Mouse (Mus musculus): ENCODE data around the gene Olfr1320.
"Not testable (repeated sequence)": the region's sequence is repeated elsewhere in the genome, so short reads cannot be mapped to it uniquely, and the experiment has no call there.

- TF ChIP-seq CTCF, EP300 (IDR thresholded peaks at IDR 0.05; ENCODE audit: low read depth): not testable (repeated sequence)
These were observed 11.4 kb upstream of the Olfr1320 start for GRCm38 (mm10) chrX:49660781-49661180.
